Mouse (Mus musculus) kidney, postnatal 25 days (tissue): ENCODE measurements at regions not wholly inside any gene's neighbourhood (a gene's known extent, or its start where the extent isn't known, plus 50 kb on each side); places are given as distances from the start of the nearest gene placed in this dataset.

Experiments
- DNase-seq, 2 experiments: peaks; one replicate each; pipeline ENCODE4 v3.0.0; 2021; ENCODE audit warnings: mixed read lengths in 2 of 2

GRCm38 (mm10) chr13:116003733-116004132 is 305.8 kb downstream of the Isl1 start:
- no peak for DNase-seq

GRCm38 (mm10) chr13:116002391-116002899 is 307.0 kb downstream of the Isl1 start:
- peak in 1 of 2 experiments; percentile 42 for DNase-seq

GRCm38 (mm10) chr13:115990591-115990990 is 318.9 kb downstream of the Isl1 start:
- no peak for DNase-seq

GRCm38 (mm10) chr13:115989091-115989490 is 320.4 kb downstream of the Isl1 start:
- DNase-seq, result peak in 1 of 2 experiments; percentile 2

GRCm38 (mm10) chr13:115986282-115986681 is 323.2 kb downstream of the Isl1 start:
- DNase-seq, result no peak

GRCm38 (mm10) chr13:115985715-115986114 is 323.8 kb downstream of the Isl1 start:
- DNase-seq, result no peak

GRCm38 (mm10) chr13:115977890-115978203 is 331.6 kb downstream of the Isl1 start:
- DNase-seq, result no peak

GRCm38 (mm10) chr13:115977118-115977889 is 332.2 kb downstream of the Isl1 start:
- DNase-seq, result no peak
